Mouse (Mus musculus): Measurements from ENCODE around the gene Cd3e. TPM values are rescaled to one million over a fixed set of nuclear protein-coding genes. Genes with fewer than 3 reads are reported as not detected.
"Not testable (repeated sequence)": the region's sequence is repeated elsewhere in the genome, so short reads cannot be mapped to it uniquely, and the experiment has no call there.

Gene Cd3e
- polyA plus RNA-seq, 1 experiment from 2014 or later: 12.6 TPM

GRCm38 (mm10) chr9:44967763-44968162 is 41.7 kb downstream of the Cd3e start:
- ATAC-seq (ENCODE audit: borderline replicate concordance, extremely low read depth, low FRiP score, low TSS enrichment); H3K27me3 ChIP-seq; H3K4me3 ChIP-seq; H3K9ac ChIP-seq; H3K27ac ChIP-seq; H3K36me3 ChIP-seq; H3K4me2 ChIP-seq; H3K9me3 ChIP-seq: not testable (repeated sequence)
- H3K4me1 ChIP-seq: peaks cover 17% of the 10 kb centered on the region
- WGBS: 88% methylated on average over 5 of the region's 5 CpGs

- H3K4me3 ChIP-seq: no peak overlapping the region
- H3K36me3 ChIP-seq: peaks cover 7% of the 10 kb centered on the region; the same call in 1 of the 2 replicates
- ATAC-seq (ENCODE audit: borderline replicate concordance, extremely low read depth, low FRiP score, low TSS enrichment): no peak
- no peaks in the 10 kb centered on the region for H3K9me3 ChIP-seq
- peaks cover 5% of the 10 kb centered on the region for H3K27me3 ChIP-seq
- H3K27ac ChIP-seq: no peak overlapping the region
- no peak overlapping the region for H3K9ac ChIP-seq
- H3K4me2 ChIP-seq: no peak overlapping the region
- peaks cover 17% of the 10 kb centered on the region for H3K4me1 ChIP-seq
- WGBS: 25% methylated on average over 3 of the region's 3 CpGs
Measured at GRCm38 (mm10) chr9:44966815-44967242, 42.6 kb downstream of the Cd3e start.

GRCm38 (mm10) chr9:44965833-44966466 is 43.5 kb downstream of the Cd3e start:
- 12% methylated on average over 10 of the region's 10 CpGs for WGBS
- ATAC-seq (ENCODE audit: borderline replicate concordance, extremely low read depth, low FRiP score, low TSS enrichment): 0 out of 2 replicates have a peak, but pooled peaks have one; percentile 2
- Histone ChIP-seq H3K4me2 (peak overlapping the region; percentile 84), H3K4me1 (peaks cover 17% of the 10 kb centered on the region), H3K9ac (peak overlapping the region; percentile 36), H3K4me3 (peak overlapping the region; percentile 69), H3K27ac (0 out of 2 replicates have a peak overlapping the region, but pooled peaks have one; percentile 31), H3K9me3 (no peaks in the 10 kb centered on the region), H3K27me3 (peaks cover 5% of the 10 kb centered on the region), H3K36me3 (peaks cover 12% of the 10 kb centered on the region; the same call in 1 of the 2 replicates)

GRCm38 (mm10) chr9:44965126-44965832 is 44.1 kb downstream of the Cd3e start, which contains the start of gene Ube4a:
TSS of gene Ube4a (minus strand) at chr9:44965600.
- Histone ChIP-seq H3K4me1 (peaks cover 17% of the 10 kb centered on the region), H3K27ac (0 out of 2 replicates have a peak within 1 kb of the TSS, but pooled peaks have one; percentile 31), H3K9ac (peak within 1 kb of the TSS; percentile 59), H3K4me3 (peak within 1 kb of the TSS; percentile 69), H3K9me3 (no peaks in the 10 kb centered on the region), H3K27me3 (peaks cover 3% of the 10 kb centered on the region), H3K4me2 (peak within 1 kb of the TSS; percentile 84), H3K36me3 (peaks cover 14% of the 10 kb centered on the region; the same call in 1 of the 2 replicates)
- ATAC-seq (ENCODE audit: borderline replicate concordance, extremely low read depth, low FRiP score, low TSS enrichment): peak; percentile 97
- WGBS: under 1% methylated on average over 39 of the region's 39 CpGs

GRCm38 (mm10) chr9:44954432-44954831 is 55.0 kb downstream of the Cd3e start:
- Histone ChIP-seq H3K27ac (no peak overlapping the region), H3K27me3 (no peaks in the 10 kb centered on the region), H3K9me3 (no peaks in the 10 kb centered on the region), H3K4me1 (no peaks in the 10 kb centered on the region), H3K4me3 (no peak overlapping the region), H3K9ac (no peak overlapping the region), H3K4me2 (no peak overlapping the region), H3K36me3 (peaks cover 68% of the 10 kb centered on the region)
- ATAC-seq (ENCODE audit: borderline replicate concordance, extremely low read depth, low FRiP score, low TSS enrichment): no peak
- WGBS: 84% methylated on average over 3 of the region's 3 CpGs

Other genes starting within 250 kb of the Cd3e start
- 193 and 199 TPM in 2 replicates for gene Arcn1, start 241.8 kb downstream of the Cd3e start, polyA plus RNA-seq (2015; fragmentation: Nextera tagmentation; extraction: Ambion mirVana)
- gene Ift46, start 241.7 kb downstream of the Cd3e start, polyA plus RNA-seq (2015; fragmentation: Nextera tagmentation; extraction: Ambion mirVana): 93.2 and 99.1 TPM in 2 replicates
- 1.0 and 1.2 TPM in 2 replicates for gene Tmem25, start 210.3 kb downstream of the Cd3e start, polyA plus RNA-seq (2015; fragmentation: Nextera tagmentation; extraction: Ambion mirVana)
- gene Ttc36, start 206.6 kb downstream of the Cd3e start, polyA plus RNA-seq (2015; fragmentation: Nextera tagmentation; extraction: Ambion mirVana): 0.67 and 1.2 TPM in 2 replicates
- 11.2 and 15.5 TPM in 2 replicates for gene Kmt2a, start 128.3 kb downstream of the Cd3e start, polyA plus RNA-seq (2015; fragmentation: Nextera tagmentation; extraction: Ambion mirVana)
- 636 and 712 TPM in 2 replicates for gene Atp5l, start 88.9 kb downstream of the Cd3e start, polyA plus RNA-seq (2015; fragmentation: Nextera tagmentation; extraction: Ambion mirVana)
- 21.7 and 25.7 TPM in 2 replicates for gene Ube4a, start 44.0 kb downstream of the Cd3e start, polyA plus RNA-seq (2015; fragmentation: Nextera tagmentation; extraction: Ambion mirVana)
- 4.3 and 20.4 TPM in 2 replicates for gene Cd3g, start 29.2 kb downstream of the Cd3e start, polyA plus RNA-seq (2015; fragmentation: Nextera tagmentation; extraction: Ambion mirVana)
- gene Cd3d, start 27.8 kb downstream of the Cd3e start, polyA plus RNA-seq (2015; fragmentation: Nextera tagmentation; extraction: Ambion mirVana): 1.1 and 6.2 TPM in 2 replicates
- gene Mpzl2, start 30.2 kb upstream of the Cd3e start, polyA plus RNA-seq (2015; fragmentation: Nextera tagmentation; extraction: Ambion mirVana): 15.8 and 16.3 TPM in 2 replicates
- 2.7 TPM in 2 replicates for gene Mpzl3, start 45.6 kb upstream of the Cd3e start, polyA plus RNA-seq (2015; fragmentation: Nextera tagmentation; extraction: Ambion mirVana)
- gene Jaml, start 69.6 kb upstream of the Cd3e start, polyA plus RNA-seq (2015; fragmentation: Nextera tagmentation; extraction: Ambion mirVana): 0.35 and 0.76 TPM in 2 replicates
- 4.0 and 4.2 TPM in 2 replicates for gene Scn2b, start 108.2 kb upstream of the Cd3e start, polyA plus RNA-seq (2015; fragmentation: Nextera tagmentation; extraction: Ambion mirVana)
- gene Scn4b, start 128.8 kb upstream of the Cd3e start, polyA plus RNA-seq (2015; fragmentation: Nextera tagmentation; extraction: Ambion mirVana): 0.48 and 0.65 TPM in 2 replicates
- gene BC049352, start 172.4 kb upstream of the Cd3e start, polyA plus RNA-seq (2015; fragmentation: Nextera tagmentation; extraction: Ambion mirVana): 0.18 TPM in 1 of 2 replicates, not detected in the other
- 1.7 and 2.6 TPM in 2 replicates for gene Tmprss4, start 194.5 kb upstream of the Cd3e start, polyA plus RNA-seq (2015; fragmentation: Nextera tagmentation; extraction: Ambion mirVana)